Mouse (Mus musculus): ENCODE data around the gene Atp1a3.

GRCm38 (mm10) chr7:25025855-25026439, 20.2 kb upstream of the Atp1a3 start:
- peak; percentile 49 for TF ChIP-seq CTCF (conservative IDR thresholded peaks at IDR 0.05; ENCODE audit: low read length)
- no peak for TF ChIP-seq NANOG (IDR thresholded peaks at IDR 0.05; ENCODE audit: borderline replicate concordance, low read length)
- no peak for TF ChIP-seq POU5F1 (IDR thresholded peaks at IDR 0.05; ENCODE audit: borderline replicate concordance, low read length)
